9 mouse cellular contexts compared by ENCODE assay signal in genomic region chr2:165866951-165867387, GRCm38 (mm10). TPM values are rescaled to one million over a fixed set of nuclear protein-coding genes. Genes with fewer than 3 reads are reported as not detected.
DNase-seq lines count a peak whose midpoint lies in the region; ATAC-seq lines count a peak whose summit lies in the region.
"Had no signal": no experiment of that assay in that cellular context is flagged by ENCODE, and none has a peak within 500 bp of the region (broad histone marks: within the 10 kb centered on the region; RNA-seq: fewer than 3 reads in every experiment).

No protein-coding gene starts in this region.

- no peaks in the 10 kb centered on the region; the same call in 1 of the 2 replicates for H3K36me3 ChIP-seq in neural tube, embryonic 11.5 days (ENCODE audit: control insufficient read depth, insufficient read depth, low read length)
- peaks cover 14% of the 10 kb centered on the region for H3K36me3 ChIP-seq in embryonic facial prominence, embryonic 14.5 days (ENCODE audit: control insufficient read depth, insufficient read depth, low read length)
- H3K36me3 ChIP-seq in intestine, embryonic 15.5 days, result no peaks in the 10 kb centered on the region; the same call in 1 of the 2 replicates
- H3K36me3 ChIP-seq in midbrain, embryonic 12.5 days, result peaks cover 12% of the 10 kb centered on the region; the same call in 1 of the 2 replicates

- H3K27ac ChIP-seq in neural tube, embryonic 11.5 days (ENCODE audit: low read depth, low read length), result peak overlapping the region; percentile 50; the same call in 1 of the 2 replicates
- peak overlapping the region; percentile 81 for H3K27ac ChIP-seq in embryonic facial prominence, embryonic 14.5 days (replicated peaks; ENCODE audit: low read depth, low read length)
- H3K27ac ChIP-seq in intestine, embryonic 15.5 days, result peak overlapping the region; percentile 74
- H3K27ac ChIP-seq in midbrain, embryonic 12.5 days (replicated peaks), result peak overlapping the region; percentile 86
- H3K27ac ChIP-seq: liver, embryonic 15.5 days had no signal

- 66% methylated on average over 12 of the region's 12 CpGs for WGBS in neural tube, embryonic 11.5 days
- 40% methylated on average over 12 of the region's 12 CpGs for WGBS in embryonic facial prominence, embryonic 14.5 days
- WGBS in intestine, embryonic 15.5 days, result 33% methylated on average over 12 of the region's 12 CpGs
- WGBS in midbrain, embryonic 12.5 days, result 37% methylated on average over 12 of the region's 12 CpGs

- ATAC-seq in neural tube, embryonic 11.5 days (ENCODE audit: insufficient read depth, low FRiP score, low TSS enrichment), result no peak
- peak; percentile 32; the same call in 1 of the 2 replicates for ATAC-seq in embryonic facial prominence, embryonic 14.5 days (ENCODE audit: low read depth)
- peak; percentile 12; the same call in 1 of the 2 replicates for ATAC-seq in intestine, embryonic 15.5 days
- ATAC-seq in midbrain, embryonic 12.5 days (ENCODE audit: low FRiP score, low read depth), result 0 out of 2 replicates have a peak, but pooled peaks have one; percentile 27
- no peak for ATAC-seq in erythroid progenitor cell, adult 5-6 weeks (replicated peaks; ENCODE audit: low FRiP score, poor library complexity, severe bottlenecking)

- peak overlapping the region; percentile 3; the same call in 1 of the 2 replicates for H3K9ac ChIP-seq in neural tube, embryonic 11.5 days (ENCODE audit: low read length)
- H3K9ac ChIP-seq in embryonic facial prominence, embryonic 14.5 days (ENCODE audit: low read depth, low read length), result no peak overlapping the region
- no peak overlapping the region for H3K9ac ChIP-seq in intestine, embryonic 15.5 days
- H3K9ac ChIP-seq in midbrain, embryonic 12.5 days (replicated peaks), result peak overlapping the region; percentile 21; the same call in 1 of the 2 replicates
- H3K9ac ChIP-seq: liver, embryonic 15.5 days had no signal

- H3K4me3 ChIP-seq in neural tube, embryonic 11.5 days (ENCODE audit: low read depth, low read length), result no peak overlapping the region
- no peak overlapping the region for H3K4me3 ChIP-seq in embryonic facial prominence, embryonic 14.5 days (ENCODE audit: low read depth, low read length)
- H3K4me3 ChIP-seq in intestine, embryonic 15.5 days (replicated peaks), result no peak overlapping the region
- H3K4me3 ChIP-seq in midbrain, embryonic 12.5 days, result no peak overlapping the region
- H3K4me3 ChIP-seq: liver, embryonic 15.5 days had no signal

- DNase-seq in neural tube, embryonic 11.5 days (ENCODE audit: low spot score), result no peak
- no peak for DNase-seq in neural tube, embryonic 10.5 days (ENCODE audit: extremely low spot score, low spot score)
- DNase-seq in embryonic facial prominence, embryonic 14.5 days (ENCODE audit: low spot score), result peak; percentile 50
- no peak for DNase-seq in layer of hippocampus, postnatal 25 days (ENCODE audit: extremely low spot score in 1 of 2, low spot score in 1 of 2)
- DNase-seq in right cerebral cortex, postnatal 14 days, result no peak

- H3K27me3 ChIP-seq in neural tube, embryonic 11.5 days (ENCODE audit: control insufficient read depth, insufficient read depth, low read length), result no peaks in the 10 kb centered on the region
- no peaks in the 10 kb centered on the region for H3K27me3 ChIP-seq in embryonic facial prominence, embryonic 14.5 days (replicated peaks; ENCODE audit: control insufficient read depth, insufficient read depth, low read length)
- H3K27me3 ChIP-seq in intestine, embryonic 15.5 days (replicated peaks), result no peaks in the 10 kb centered on the region
- no peaks in the 10 kb centered on the region for H3K27me3 ChIP-seq in midbrain, embryonic 12.5 days
- H3K27me3 ChIP-seq: liver, embryonic 15.5 days had no signal

- peaks cover 30% of the 10 kb centered on the region for H3K4me1 ChIP-seq in neural tube, embryonic 11.5 days (ENCODE audit: control insufficient read depth, insufficient read depth, low read length)
- H3K4me1 ChIP-seq in embryonic facial prominence, embryonic 14.5 days (ENCODE audit: control insufficient read depth, insufficient read depth, low read length), result peaks cover 31% of the 10 kb centered on the region
- H3K4me1 ChIP-seq in intestine, embryonic 15.5 days (replicated peaks), result peaks cover 51% of the 10 kb centered on the region
- peaks cover 66% of the 10 kb centered on the region for H3K4me1 ChIP-seq in midbrain, embryonic 12.5 days

- no peaks in the 10 kb centered on the region for H3K9me3 ChIP-seq in neural tube, embryonic 11.5 days (ENCODE audit: control insufficient read depth, low read length)
- H3K9me3 ChIP-seq in embryonic facial prominence, embryonic 14.5 days (ENCODE audit: control insufficient read depth, low read length), result no peaks in the 10 kb centered on the region
- no peaks in the 10 kb centered on the region for H3K9me3 ChIP-seq in intestine, embryonic 15.5 days
- H3K9me3 ChIP-seq in midbrain, embryonic 12.5 days, result no peaks in the 10 kb centered on the region
- H3K9me3 ChIP-seq: liver, embryonic 15.5 days had no signal

- H3K4me2 ChIP-seq in neural tube, embryonic 11.5 days (ENCODE audit: low read depth), result no peak overlapping the region
- H3K4me2 ChIP-seq in embryonic facial prominence, embryonic 14.5 days (ENCODE audit: low read depth, low read length), result no peak overlapping the region
- H3K4me2 ChIP-seq in intestine, embryonic 15.5 days (replicated peaks), result peak overlapping the region; percentile 22
- peak overlapping the region; percentile 27 for H3K4me2 ChIP-seq in midbrain, embryonic 12.5 days (replicated peaks)
- H3K4me2 ChIP-seq: liver, embryonic 15.5 days had no signal

RNA-seq across cellular contexts. Expression of gene Zmynd8, which starts 31.8 kb away (rescaled TPM):
- polyA plus RNA-seq in neural tube, embryonic 11.5 days (2014; fragmentation: Nextera tagmentation; extraction: Ambion mirVana), result 52.9 and 54.5 TPM in 2 replicates
- 28.6 and 32.7 TPM in 2 replicates for polyA plus RNA-seq in embryonic facial prominence, embryonic 14.5 days (2014; fragmentation: Nextera tagmentation; extraction: Ambion mirVana)
- polyA plus RNA-seq in intestine, embryonic 15.5 days (2015; fragmentation: Nextera tagmentation; extraction: Ambion mirVana), result 64.7 and 66.2 TPM in 2 replicates
- 70.6 and 71.2 TPM in 2 replicates for polyA plus RNA-seq in midbrain, embryonic 12.5 days (2016; fragmentation: Nextera tagmentation; extraction: Ambion mirVana)
- total RNA-seq in erythroid progenitor cell, adult 5-6 weeks (2015; ENCODE audit: low replicate concordance), result 55.3 and 129 TPM in 2 replicates
- 59.5 and 85.9 TPM in 2 replicates for total RNA-seq in erythroid progenitor cell, adult 5-6 weeks (2017; ENCODE audit: low replicate concordance)
- 100 to 1,000 TPM; 140 to 173 TPM for total RNA-seq in layer of hippocampus, postnatal 25 days (2021)

Comparison
In these comparisons a context has a peak if more than half of its experiments do, and no peak if none do; other contexts are left out.
1. ATAC-seq: peak in embryonic facial prominence, embryonic 14.5 days (single experiment), intestine, embryonic 15.5 days (single experiment) and midbrain, embryonic 12.5 days (single experiment); none in neural tube, embryonic 11.5 days (single experiment) and erythroid progenitor cell, adult 5-6 weeks (single experiment).
2. H3K4me2 ChIP-seq: peak in intestine, embryonic 15.5 days (single experiment) and midbrain, embryonic 12.5 days (single experiment); none in neural tube, embryonic 11.5 days (single experiment) and embryonic facial prominence, embryonic 14.5 days (single experiment).
3. H3K9ac ChIP-seq: peak in neural tube, embryonic 11.5 days (single experiment) and midbrain, embryonic 12.5 days (single experiment); none in embryonic facial prominence, embryonic 14.5 days (single experiment) and intestine, embryonic 15.5 days (single experiment).
4. Peak in every context shown above with its lines, with median percentiles within 50 percentile points of each other: H3K27ac ChIP-seq.